Mouse (Mus musculus): ENCODE data around the gene Hoxb6. TPM values are rescaled to one million over a fixed set of nuclear protein-coding genes. Genes with fewer than 3 reads are reported as not detected.

Gene Hoxb6
- total and polyA plus RNA-seq, 3 experiments, result not detected

GRCm38 (mm10) chr11:96264390-96265020 lies 27.8 kb upstream of the Hoxb6 start:
- Histone ChIP-seq H3K27ac (ENCODE audit: control insufficient read depth, low read depth, low read length) (no peak overlapping the region), H3K79me2 (ENCODE audit: control insufficient read depth, insufficient read depth, low read length, poor library complexity) (no peaks in the 10 kb centered on the region), H3K4me3 (ENCODE audit: control insufficient read depth in 1 of 2, insufficient read depth in 1 of 2, low read depth in 2 of 2, low read length in 2 of 2) (no peak overlapping the region), H3K9ac (ENCODE audit: control insufficient read depth, low read depth, low read length, poor library complexity, severe bottlenecking) (no peak overlapping the region), H3K36me3 (ENCODE audit: control insufficient read depth in 1 of 2, insufficient read depth in 2 of 2, low read length in 2 of 2) (no peaks in the 10 kb centered on the region), H3K4me1 (ENCODE audit: control insufficient read depth in 1 of 2, insufficient read depth in 2 of 2, low read length in 2 of 2) (no peaks in the 10 kb centered on the region), H3K27me3 (ENCODE audit: control insufficient read depth in 1 of 2, insufficient read depth in 2 of 2, low read length in 2 of 2) (peaks cover 15 to 18% of the 10 kb centered on the region in 2 experiments), H3K9me3 (replicated peaks; ENCODE audit: insufficient read depth, low read length) (no peaks in the 10 kb centered on the region)
- TF ChIP-seq EP300 (IDR thresholded peaks at IDR 0.05; ENCODE audit: low read depth in 1 of 2, low read length in 2 of 2), result no peak
- no peak for TF ChIP-seq USF1 (IDR thresholded peaks at IDR 0.05; ENCODE audit: low read depth, low read length)
- TF ChIP-seq RAD21 (IDR thresholded peaks at IDR 0.05; ENCODE audit: low read depth, low read length), result no peak
- no peak for TF ChIP-seq RCOR1 (IDR thresholded peaks at IDR 0.05; ENCODE audit: low read depth, low read length)
- TF ChIP-seq MYC (IDR thresholded peaks at IDR 0.05; ENCODE audit: low read depth, low read length), result no peak
- no peak for TF ChIP-seq KAT2A (conservative IDR thresholded peaks at IDR 0.05; ENCODE audit: low read depth, low read length)
- DNase-seq (ENCODE audit: low read depth, low spot score), result no peak

GRCm38 (mm10) chr11:96265954-96266353 lies 26.3 kb upstream of the Hoxb6 start:
- no peaks in the 10 kb centered on the region for H3K4me1 ChIP-seq (ENCODE audit: control insufficient read depth in 1 of 2, insufficient read depth in 2 of 2, low read length in 2 of 2)
- H3K79me2 ChIP-seq (ENCODE audit: control insufficient read depth, insufficient read depth, low read length, poor library complexity), result no peaks in the 10 kb centered on the region
- no peaks in the 10 kb centered on the region for H3K36me3 ChIP-seq (ENCODE audit: control insufficient read depth in 1 of 2, insufficient read depth in 2 of 2, low read length in 2 of 2)
- TF ChIP-seq TCF12 (IDR thresholded peaks at IDR 0.05; ENCODE audit: low read depth, low read length) (no peak), NRF1 (IDR thresholded peaks at IDR 0.05; ENCODE audit: insufficient read depth, low read depth, low read length, poor library complexity, severe bottlenecking) (no peak), GABPA (IDR thresholded peaks at IDR 0.05; ENCODE audit: low read depth, low read length) (no peak), HCFC1 (IDR thresholded peaks at IDR 0.05; ENCODE audit: low read depth, low read length) (no peak), UBTF (IDR thresholded peaks at IDR 0.05; ENCODE audit: borderline replicate concordance, insufficient read depth, low read depth, low read length) (no peak), ZC3H11A (IDR thresholded peaks at IDR 0.05; ENCODE audit: low read depth, low read length) (no peak), JUND (IDR thresholded peaks at IDR 0.05; ENCODE audit: low read depth, low read length) (no peak), ELF1 (IDR thresholded peaks at IDR 0.05; ENCODE audit: low read depth, low read length) (no peak), RAD21 (IDR thresholded peaks at IDR 0.05; ENCODE audit: low read depth, low read length) (no peak), MYB (IDR thresholded peaks at IDR 0.05; ENCODE audit: low read depth, low read length) (no peak), TAL1 (IDR thresholded peaks at IDR 0.05; ENCODE audit: low read length) (no peak), ZKSCAN1 (IDR thresholded peaks at IDR 0.05; ENCODE audit: low read depth, low read length) (no peak)
- H3K27ac ChIP-seq (ENCODE audit: control insufficient read depth, low read depth, low read length), result no peak overlapping the region
- H3K9me3 ChIP-seq (replicated peaks; ENCODE audit: insufficient read depth, low read length), result no peaks in the 10 kb centered on the region
- H3K9ac ChIP-seq (ENCODE audit: control insufficient read depth, low read depth, low read length, poor library complexity, severe bottlenecking), result no peak overlapping the region
- peaks cover 10 to 13% of the 10 kb centered on the region in 2 experiments for H3K27me3 ChIP-seq (ENCODE audit: control insufficient read depth in 1 of 2, insufficient read depth in 2 of 2, low read length in 2 of 2)
- H3K4me3 ChIP-seq (ENCODE audit: control insufficient read depth in 1 of 2, insufficient read depth in 1 of 2, low read depth in 2 of 2, low read length in 2 of 2), result no peak overlapping the region
- no peak for DNase-seq (ENCODE audit: low read depth, low spot score)
